Mouse (Mus musculus): ENCODE measurements at regions not wholly inside any gene's neighbourhood (a gene's known extent, or its start where the extent isn't known, plus 50 kb on each side); places are given as distances from the start of the nearest gene placed in this dataset.

DNA sequence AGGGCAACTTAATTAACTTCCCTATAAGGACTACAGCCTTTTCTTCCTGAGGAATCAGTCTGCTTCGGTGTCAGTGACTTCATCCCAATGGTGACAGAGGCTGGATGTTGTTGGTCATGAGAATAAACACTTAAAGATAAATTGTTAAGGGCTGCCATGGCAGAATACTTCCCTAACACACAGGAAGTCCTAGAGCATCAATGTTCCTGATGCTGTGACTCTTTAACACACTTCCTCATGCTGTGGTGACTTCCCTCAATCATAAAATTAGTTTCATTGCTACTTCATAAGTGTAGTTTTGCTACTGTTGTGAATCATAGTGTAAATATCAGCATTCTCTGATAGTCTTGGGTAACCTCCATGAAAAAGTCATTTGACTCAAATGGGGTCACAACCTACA, 184.5 kb upstream of the Id2 start:
- TF ChIP-seq CTCF (IDR thresholded peaks at IDR 0.05; ENCODE audit: low read depth): no peak
- TF ChIP-seq EP300 (optimal IDR thresholded peaks at IDR 0.05): no peak

All from stomach, postnatal 0 days (tissue).